Mouse (Mus musculus) megakaryocyte, embryonic 14.5 days (primary cell): ENCODE measurements around the gene Idua.

Experiments
- FLI1 ChIP-seq: IDR thresholded peaks from 2 replicates; pipeline ENCODE4 v1.6.1; 2012; ENCODE audit warnings: low read length, inconsistent platforms, mixed read lengths
- GATA1 ChIP-seq: IDR thresholded peaks from 3 replicates; pipeline ENCODE4 v1.6.1; 2012; ENCODE audit warnings: mixed read lengths, low read length, inconsistent platforms, borderline replicate concordance

DNA sequence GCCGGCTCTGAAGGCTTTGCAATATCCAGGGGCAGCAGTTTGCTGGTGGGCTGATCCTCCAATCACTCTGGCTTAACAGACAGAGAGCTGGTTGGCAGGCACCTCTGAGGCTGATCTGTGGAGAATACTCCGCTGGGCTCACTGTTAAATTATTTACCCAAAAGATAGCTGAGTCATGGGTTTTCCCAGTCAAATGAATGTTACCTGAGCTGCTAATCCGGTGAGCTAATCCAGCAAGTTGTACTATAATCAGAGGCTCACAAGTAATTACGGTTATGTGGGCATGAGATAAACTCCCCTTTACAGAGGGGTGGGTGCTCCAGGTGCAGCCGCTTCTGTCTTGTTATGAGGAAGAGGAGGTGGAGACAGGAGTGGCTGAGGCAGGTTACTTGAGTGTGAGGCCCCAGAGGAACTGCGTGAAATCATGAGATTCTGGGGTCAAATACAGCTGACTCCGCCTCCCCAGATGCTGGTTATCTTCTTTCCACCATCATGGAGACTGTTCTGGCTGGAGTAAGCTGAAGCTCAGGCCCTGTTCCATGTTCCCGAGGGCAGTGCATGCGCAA lies 15.2 kb downstream of the Idua start, which contains the start of gene Slc26a1:
- no peak for TF ChIP-seq GATA1
- TF ChIP-seq FLI1 = no peak
